Mouse (Mus musculus): Measurements from ENCODE around the gene Gm26602. TPM values are rescaled to one million over a fixed set of nuclear protein-coding genes. Genes with fewer than 3 reads are reported as not detected.

The Gm26602 gene
- polyA plus RNA-seq, 2 experiments = not detected

GRCm38 (mm10) chr10:79933861-79934260, 23.2 kb downstream of the Gm26602 start:
- no peaks in the 10 kb centered on the region for H3K27me3 ChIP-seq (ENCODE audit: control insufficient read depth, insufficient read depth, low read length)
- H3K36me3 ChIP-seq (ENCODE audit: control insufficient read depth, insufficient read depth, low read length) = peaks cover 55% of the 10 kb centered on the region
- DNase-seq (ENCODE audit: low spot score) (no peak), ATAC-seq (ENCODE audit: low FRiP score, low read depth) (no peak)
- no peak overlapping the region for H3K27ac ChIP-seq (replicated peaks; ENCODE audit: low read depth, low read length)
- H3K4me3 ChIP-seq (replicated peaks; ENCODE audit: low read length) = no peak overlapping the region
- TF ChIP-seq POLR2A (IDR thresholded peaks at IDR 0.05; ENCODE audit: borderline replicate concordance, extremely low read depth, insufficient read depth, insufficient read length) = no peak
- H3K4me2 ChIP-seq (replicated peaks; ENCODE audit: low read depth, low read length, severe bottlenecking) = no peak overlapping the region
- no peak overlapping the region for H3K9ac ChIP-seq (ENCODE audit: low read depth, low read length, severe bottlenecking)
- 63% methylated on average over 6 of the region's 6 CpGs for WGBS
- H3K9me3 ChIP-seq (ENCODE audit: control insufficient read depth, low read length) = no peaks in the 10 kb centered on the region
- H3K4me1 ChIP-seq (ENCODE audit: control insufficient read depth, insufficient read depth, low read length) = peaks cover 37% of the 10 kb centered on the region

- Histone ChIP-seq H3K27me3 (ENCODE audit: control insufficient read depth, insufficient read depth, low read length) (no peaks in the 10 kb centered on the region), H3K9ac (ENCODE audit: low read depth, low read length, severe bottlenecking) (no peak overlapping the region), H3K4me1 (ENCODE audit: control insufficient read depth, insufficient read depth, low read length) (peaks cover 32% of the 10 kb centered on the region), H3K27ac (replicated peaks; ENCODE audit: low read depth, low read length) (0 out of 2 replicates have a peak overlapping the region, but pooled peaks have one; percentile 26), H3K4me2 (replicated peaks; ENCODE audit: low read depth, low read length, severe bottlenecking) (no peak overlapping the region), H3K4me3 (replicated peaks; ENCODE audit: low read length) (no peak overlapping the region), H3K9me3 (ENCODE audit: control insufficient read depth, low read length) (no peaks in the 10 kb centered on the region), H3K36me3 (ENCODE audit: control insufficient read depth, insufficient read depth, low read length) (peaks cover 55% of the 10 kb centered on the region)
- ATAC-seq (ENCODE audit: low FRiP score, low read depth) (peak; percentile 35), DNase-seq (ENCODE audit: low spot score) (peak; percentile 59)
- 58% methylated on average over 13 of the region's 13 CpGs for WGBS
- TF ChIP-seq POLR2A (IDR thresholded peaks at IDR 0.05; ENCODE audit: borderline replicate concordance, extremely low read depth, insufficient read depth, insufficient read length) = no peak
Measured at GRCm38 (mm10) chr10:79934272-79934721, 23.6 kb downstream of the Gm26602 start.

- Histone ChIP-seq H3K4me3 (replicated peaks; ENCODE audit: low read length) (no peak overlapping the region), H3K4me1 (ENCODE audit: control insufficient read depth, insufficient read depth, low read length) (peaks cover 30% of the 10 kb centered on the region), H3K27me3 (ENCODE audit: control insufficient read depth, insufficient read depth, low read length) (no peaks in the 10 kb centered on the region), H3K27ac (replicated peaks; ENCODE audit: low read depth, low read length) (0 out of 2 replicates have a peak overlapping the region, but pooled peaks have one; percentile 26), H3K36me3 (ENCODE audit: control insufficient read depth, insufficient read depth, low read length) (peaks cover 55% of the 10 kb centered on the region), H3K9ac (ENCODE audit: low read depth, low read length, severe bottlenecking) (no peak overlapping the region), H3K4me2 (replicated peaks; ENCODE audit: low read depth, low read length, severe bottlenecking) (no peak overlapping the region), H3K9me3 (ENCODE audit: control insufficient read depth, low read length) (no peaks in the 10 kb centered on the region)
- ATAC-seq (ENCODE audit: low FRiP score, low read depth) (no peak), DNase-seq (ENCODE audit: low spot score) (no peak)
- no peak for TF ChIP-seq POLR2A (IDR thresholded peaks at IDR 0.05; ENCODE audit: borderline replicate concordance, extremely low read depth, insufficient read depth, insufficient read length)
- WGBS = 82% methylated on average over 16 of the region's 16 CpGs
Measured at GRCm38 (mm10) chr10:79934794-79935569, 24.3 kb downstream of the Gm26602 start.

- DNase-seq (ENCODE audit: low spot score) = no peak
- Histone ChIP-seq H3K4me1 (ENCODE audit: control insufficient read depth, insufficient read depth, low read length) (peaks cover 30% of the 10 kb centered on the region), H3K9me3 (ENCODE audit: control insufficient read depth, low read length) (no peaks in the 10 kb centered on the region), H3K36me3 (ENCODE audit: control insufficient read depth, insufficient read depth, low read length) (peaks cover 51% of the 10 kb centered on the region), H3K27ac (replicated peaks; ENCODE audit: low read depth, low read length) (0 out of 2 replicates have a peak overlapping the region, but pooled peaks have one; percentile 22), H3K4me3 (replicated peaks; ENCODE audit: low read length) (no peak overlapping the region), H3K4me2 (replicated peaks; ENCODE audit: low read depth, low read length, severe bottlenecking) (no peak overlapping the region), H3K27me3 (ENCODE audit: control insufficient read depth, insufficient read depth, low read length) (no peaks in the 10 kb centered on the region), H3K9ac (ENCODE audit: low read depth, low read length, severe bottlenecking) (no peak overlapping the region)
- no peak for TF ChIP-seq POLR2A (IDR thresholded peaks at IDR 0.05; ENCODE audit: borderline replicate concordance, extremely low read depth, insufficient read depth, insufficient read length)
- no peak for ATAC-seq (ENCODE audit: low FRiP score, low read depth)
- 60% methylated on average over 10 of the region's 10 CpGs for WGBS
Measured at GRCm38 (mm10) chr10:79936284-79936910, 25.7 kb downstream of the Gm26602 start.

- H3K9me3 ChIP-seq (ENCODE audit: control insufficient read depth, low read length) = no peaks in the 10 kb centered on the region
- peaks cover 49% of the 10 kb centered on the region for H3K36me3 ChIP-seq (ENCODE audit: control insufficient read depth, insufficient read depth, low read length)
- H3K4me2 ChIP-seq (replicated peaks; ENCODE audit: low read depth, low read length, severe bottlenecking) = no peak overlapping the region
- no peak overlapping the region for H3K4me3 ChIP-seq (replicated peaks; ENCODE audit: low read length)
- H3K27me3 ChIP-seq (ENCODE audit: control insufficient read depth, insufficient read depth, low read length) = no peaks in the 10 kb centered on the region
- 68% methylated on average over 25 of the region's 27 CpGs for WGBS
- no peak for TF ChIP-seq POLR2A (IDR thresholded peaks at IDR 0.05; ENCODE audit: borderline replicate concordance, extremely low read depth, insufficient read depth, insufficient read length)
- no peak overlapping the region for H3K9ac ChIP-seq (ENCODE audit: low read depth, low read length, severe bottlenecking)
- 0 out of 2 replicates have a peak overlapping the region, but pooled peaks have one; percentile 22 for H3K27ac ChIP-seq (replicated peaks; ENCODE audit: low read depth, low read length)
- DNase-seq (ENCODE audit: low spot score) (no peak), ATAC-seq (ENCODE audit: low FRiP score, low read depth) (no peak)
- H3K4me1 ChIP-seq (ENCODE audit: control insufficient read depth, insufficient read depth, low read length) = peaks cover 27% of the 10 kb centered on the region
Measured at GRCm38 (mm10) chr10:79936911-79937441, 26.3 kb downstream of the Gm26602 start.

Measured in limb, embryonic 14.5 days (tissue).